24 mouse cellular contexts compared by ENCODE assay signal in genomic region chr1:43565260-43565659, GRCm38 (mm10).
DNase-seq lines count a peak whose midpoint lies in the region; ATAC-seq and TF ChIP-seq lines count a peak whose summit lies in the region.
"Had no signal": no experiment of that assay in that cellular context is flagged by ENCODE, and none has a peak within 500 bp of the region (broad histone marks: within the 10 kb centered on the region; RNA-seq: fewer than 3 reads in every experiment).

No protein-coding gene starts in this region.

- no peak overlapping the region for H3K27ac ChIP-seq in forebrain, embryonic 11.5 days (ENCODE audit: low read depth, low read length)
- no peak overlapping the region for H3K27ac ChIP-seq in forebrain, postnatal 0 days (ENCODE audit: low read depth, low read length)
- no peak overlapping the region for H3K27ac ChIP-seq in embryonic facial prominence, embryonic 10.5 days (replicated peaks)
- peak overlapping the region; percentile 8; the same call in 1 of the 2 replicates for H3K27ac ChIP-seq in liver, embryonic 12.5 days
- no peak overlapping the region for H3K27ac ChIP-seq in liver, embryonic 15.5 days (replicated peaks)
- H3K27ac ChIP-seq: embryonic facial prominence, embryonic 12.5 days; embryonic facial prominence, embryonic 15.5 days; forebrain, embryonic 13.5 days; gastrocnemius, adult 2 months; hindbrain, embryonic 10.5 days; hindbrain, embryonic 13.5 days had no signal

- no peak for ATAC-seq in forebrain, embryonic 11.5 days (replicated peaks; ENCODE audit: low FRiP score)
- no peak for ATAC-seq in forebrain, postnatal 0 days
- peak; percentile 81 for ATAC-seq in liver, embryonic 12.5 days
- 0 out of 2 replicates have a peak, but pooled peaks have one; percentile 51 for ATAC-seq in liver, embryonic 15.5 days (ENCODE audit: insufficient read depth)
- no peak for ATAC-seq in megakaryocyte-erythroid progenitor cell, adult 5-6 weeks (replicated peaks; ENCODE audit: low FRiP score, low TSS enrichment, poor library complexity, severe bottlenecking)
- ATAC-seq: forebrain, embryonic 13.5 days; forebrain, embryonic 16.5 days; hindbrain, embryonic 16.5 days had no signal

- no peaks in the 10 kb centered on the region; the same call in 1 of the 2 replicates for H3K36me3 ChIP-seq in forebrain, embryonic 11.5 days (ENCODE audit: control insufficient read depth, insufficient read depth, low read length)
- peaks cover 8% of the 10 kb centered on the region; the same call in 1 of the 2 replicates for H3K36me3 ChIP-seq in forebrain, postnatal 0 days (ENCODE audit: insufficient read depth)
- H3K36me3 ChIP-seq in embryonic facial prominence, embryonic 10.5 days (replicated peaks), result peaks cover 62% of the 10 kb centered on the region
- H3K36me3 ChIP-seq in liver, embryonic 12.5 days, result peaks cover 20% of the 10 kb centered on the region
- peaks cover 7% of the 10 kb centered on the region; the same call in 1 of the 2 replicates for H3K36me3 ChIP-seq in liver, embryonic 15.5 days (replicated peaks)

- no peak for TF ChIP-seq CTCF in forebrain, postnatal 0 days (IDR thresholded peaks at IDR 0.05; ENCODE audit: low read depth)

- no peak overlapping the region for H3K9ac ChIP-seq in forebrain, embryonic 11.5 days (ENCODE audit: low read length)
- no peak overlapping the region for H3K9ac ChIP-seq in forebrain, postnatal 0 days
- H3K9ac ChIP-seq in liver, embryonic 12.5 days, result no peak overlapping the region
- H3K9ac ChIP-seq in liver, embryonic 15.5 days, result no peak overlapping the region
- H3K9ac ChIP-seq: embryonic facial prominence, embryonic 12.5 days; embryonic facial prominence, embryonic 15.5 days; forebrain, embryonic 13.5 days; hindbrain, embryonic 13.5 days had no signal

- H3K27me3 ChIP-seq in forebrain, embryonic 11.5 days (ENCODE audit: control insufficient read depth, insufficient read depth, low read length), result no peaks in the 10 kb centered on the region
- no peaks in the 10 kb centered on the region for H3K27me3 ChIP-seq in forebrain, postnatal 0 days (ENCODE audit: insufficient read depth, low read length)
- no peaks in the 10 kb centered on the region for H3K27me3 ChIP-seq in embryonic facial prominence, embryonic 10.5 days (replicated peaks; ENCODE audit: low read depth, poor library complexity, severe bottlenecking)
- no peaks in the 10 kb centered on the region for H3K27me3 ChIP-seq in liver, embryonic 12.5 days (replicated peaks)
- no peaks in the 10 kb centered on the region for H3K27me3 ChIP-seq in liver, embryonic 15.5 days
- H3K27me3 ChIP-seq: embryonic facial prominence, embryonic 12.5 days; embryonic facial prominence, embryonic 15.5 days; forebrain, embryonic 13.5 days; hindbrain, embryonic 13.5 days had no signal

- no peak overlapping the region for H3K4me2 ChIP-seq in forebrain, embryonic 11.5 days (ENCODE audit: low read depth, low read length, severe bottlenecking)
- H3K4me2 ChIP-seq in forebrain, postnatal 0 days (ENCODE audit: low read depth), result no peak overlapping the region
- no peak overlapping the region for H3K4me2 ChIP-seq in liver, embryonic 12.5 days
- no peak overlapping the region for H3K4me2 ChIP-seq in liver, embryonic 15.5 days
- H3K4me2 ChIP-seq: embryonic facial prominence, embryonic 12.5 days; embryonic facial prominence, embryonic 15.5 days; forebrain, embryonic 13.5 days; heart, embryonic 11.5 days; hindbrain, embryonic 13.5 days had no signal

- H3K4me3 ChIP-seq in forebrain, embryonic 11.5 days (ENCODE audit: low read depth, low read length), result no peak overlapping the region
- H3K4me3 ChIP-seq in forebrain, postnatal 0 days (ENCODE audit: low read depth, low read length), result no peak overlapping the region
- H3K4me3 ChIP-seq in embryonic facial prominence, embryonic 10.5 days, result no peak overlapping the region
- no peak overlapping the region for H3K4me3 ChIP-seq in liver, embryonic 12.5 days
- H3K4me3 ChIP-seq in liver, embryonic 15.5 days (replicated peaks), result no peak overlapping the region
- H3K4me3 ChIP-seq: embryonic facial prominence, embryonic 12.5 days; embryonic facial prominence, embryonic 15.5 days; erythroblast, embryonic 14.5 days; forebrain, embryonic 13.5 days; gastrocnemius, adult 2 months; hindbrain, embryonic 10.5 days; hindbrain, embryonic 13.5 days had no signal

- no peaks in the 10 kb centered on the region for H3K9me3 ChIP-seq in forebrain, embryonic 11.5 days (ENCODE audit: control insufficient read depth, low read length)
- H3K9me3 ChIP-seq in forebrain, postnatal 0 days (ENCODE audit: low read length), result no peaks in the 10 kb centered on the region
- H3K9me3 ChIP-seq in embryonic facial prominence, embryonic 10.5 days, result no peaks in the 10 kb centered on the region
- no peaks in the 10 kb centered on the region for H3K9me3 ChIP-seq in liver, embryonic 12.5 days (replicated peaks)
- no peaks in the 10 kb centered on the region for H3K9me3 ChIP-seq in liver, embryonic 15.5 days (replicated peaks)
- H3K9me3 ChIP-seq: embryonic facial prominence, embryonic 12.5 days; embryonic facial prominence, embryonic 15.5 days; forebrain, embryonic 13.5 days; hindbrain, embryonic 10.5 days; hindbrain, embryonic 13.5 days had no signal

- peak; percentile 10 for DNase-seq in forebrain, embryonic 11.5 days (ENCODE audit: low spot score)
- DNase-seq in forebrain, postnatal 0 days, result no peak
- peak; percentile 4 for DNase-seq in embryonic facial prominence, embryonic 10.5 days (ENCODE audit: low spot score)
- DNase-seq in T-cell, adult 2 months (ENCODE audit: low spot score), result no peak
- DNase-seq in thymus, adult 18-20 months, result no peak
- DNase-seq: adrenal gland, postnatal 10 days; adrenal gland, postnatal 36 days; cerebellum, adult 18-20 months; cerebellum, adult 9-10 months; cerebellum, postnatal 14 days; gastrocnemius, adult 2 months; gastrocnemius, postnatal 14 days had no signal

- H3K4me1 ChIP-seq in forebrain, embryonic 11.5 days (replicated peaks; ENCODE audit: control insufficient read depth, insufficient read depth, low read length), result no peaks in the 10 kb centered on the region
- H3K4me1 ChIP-seq in forebrain, postnatal 0 days (ENCODE audit: insufficient read depth), result no peaks in the 10 kb centered on the region
- H3K4me1 ChIP-seq in embryonic facial prominence, embryonic 10.5 days, result peaks cover 10% of the 10 kb centered on the region; the same call in 1 of the 2 replicates
- H3K4me1 ChIP-seq in liver, embryonic 12.5 days, result peaks cover 53% of the 10 kb centered on the region
- H3K4me1 ChIP-seq in liver, embryonic 15.5 days (replicated peaks), result peaks cover 37% of the 10 kb centered on the region

- 94% methylated on average over 4 of the region's 4 CpGs for whole genome bisulfite sequencing in forebrain, embryonic 11.5 days
- WGBS in forebrain, postnatal 0 days, result 95% methylated on average over 4 of the region's 4 CpGs
- WGBS in embryonic facial prominence, embryonic 10.5 days, result 87% methylated on average over 4 of the region's 4 CpGs
- WGBS in liver, embryonic 12.5 days (ENCODE audit: insufficient replicate concordance), result 68% methylated on average over 4 of the region's 4 CpGs
- 65% methylated on average over 4 of the region's 4 CpGs for WGBS in liver, embryonic 15.5 days (ENCODE audit: insufficient replicate concordance)

Comparison
In these comparisons a context has a peak if more than half of its experiments do, and no peak if none do; other contexts are left out.
1. DNase-seq: peak in forebrain, embryonic 11.5 days (single experiment) and embryonic facial prominence, embryonic 10.5 days (single experiment); none in forebrain, postnatal 0 days (single experiment), T-cell, adult 2 months (single experiment) and thymus, adult 18-20 months (0 of 2).
2. ATAC-seq: peak in liver, embryonic 12.5 days (single experiment) and liver, embryonic 15.5 days (single experiment); none in forebrain, embryonic 11.5 days (single experiment), forebrain, postnatal 0 days (single experiment) and megakaryocyte-erythroid progenitor cell, adult 5-6 weeks (single experiment).